Mouse (Mus musculus): ENCODE results near the gene Thrb.

Thrb gene

GRCm38 (mm10) chr14:17784207-17784806 is 124.2 kb downstream of the Thrb start:
- no peak for DNase-seq (ENCODE audit: low read depth, low spot score)

- no peak for DNase-seq (ENCODE audit: low read depth, low spot score)
These were observed 125.3 kb downstream of the Thrb start for GRCm38 (mm10) chr14:17785370-17785769.

DNA sequence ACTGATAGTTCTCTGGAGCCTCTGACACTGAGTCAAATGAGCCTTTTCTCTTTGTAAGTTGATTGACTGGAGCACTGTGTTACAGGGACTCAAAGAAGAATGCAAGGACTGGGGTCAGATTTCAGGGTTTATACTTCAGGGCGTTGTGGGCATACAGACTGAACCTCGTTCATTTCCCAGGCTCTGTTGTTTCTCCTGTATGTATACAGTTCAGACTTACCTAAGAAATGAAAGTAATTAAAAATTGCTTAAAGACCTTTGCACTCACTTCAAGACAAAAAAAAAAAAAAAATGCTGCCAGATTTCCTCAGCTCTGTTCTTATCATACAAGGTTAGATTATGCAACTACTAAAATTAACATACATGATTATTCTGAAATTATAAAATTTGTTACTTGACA is 126.2 kb downstream of the Thrb start:
- no peak for DNase-seq (ENCODE audit: low read depth, low spot score)

DNA sequence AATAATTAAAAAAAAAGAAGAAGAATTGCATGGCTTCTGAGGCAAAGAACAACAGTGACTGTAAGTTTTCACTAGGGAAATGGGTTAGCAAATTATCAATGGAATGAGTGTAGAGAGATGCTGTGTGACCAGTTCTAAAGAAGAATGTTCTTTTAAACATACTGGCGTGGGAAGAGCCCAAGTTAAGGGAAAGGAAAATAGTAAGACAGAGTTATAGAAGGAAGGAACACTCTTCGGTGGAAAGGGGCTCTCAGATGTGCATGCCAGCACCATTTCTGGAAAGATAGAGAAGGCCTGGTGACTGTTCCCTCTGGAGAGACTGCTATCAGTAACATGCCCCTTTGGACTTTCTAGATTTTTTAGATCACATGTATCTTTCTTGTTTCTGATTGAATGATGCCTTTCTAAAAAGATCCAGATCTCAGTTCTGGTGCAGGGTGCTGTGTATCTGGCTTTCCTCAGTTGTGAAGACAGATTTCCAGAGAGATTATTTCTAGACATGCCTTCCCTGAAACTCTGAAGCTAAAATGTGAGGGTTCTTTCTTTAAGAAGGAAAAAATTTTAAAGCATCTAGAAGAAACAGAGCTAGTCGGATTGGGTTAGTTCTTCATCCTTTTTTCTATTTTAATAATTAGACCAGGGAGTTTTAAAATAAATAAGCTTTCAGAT is 144.0 kb downstream of the Thrb start:
- no peak for DNase-seq (ENCODE audit: low read depth, low spot score)

- no peak for DNase-seq (ENCODE audit: low read depth, low spot score)
These were observed 151.0 kb downstream of the Thrb start for GRCm38 (mm10) chr14:17811051-17811450.

GRCm38 (mm10) chr14:17812414-17812813 is 152.4 kb downstream of the Thrb start:
- no peak for DNase-seq (ENCODE audit: low read depth, low spot score)

GRCm38 (mm10) chr14:17815103-17815502 is 155.0 kb downstream of the Thrb start:
- DNase-seq (ENCODE audit: low read depth, low spot score): no peak

DNA sequence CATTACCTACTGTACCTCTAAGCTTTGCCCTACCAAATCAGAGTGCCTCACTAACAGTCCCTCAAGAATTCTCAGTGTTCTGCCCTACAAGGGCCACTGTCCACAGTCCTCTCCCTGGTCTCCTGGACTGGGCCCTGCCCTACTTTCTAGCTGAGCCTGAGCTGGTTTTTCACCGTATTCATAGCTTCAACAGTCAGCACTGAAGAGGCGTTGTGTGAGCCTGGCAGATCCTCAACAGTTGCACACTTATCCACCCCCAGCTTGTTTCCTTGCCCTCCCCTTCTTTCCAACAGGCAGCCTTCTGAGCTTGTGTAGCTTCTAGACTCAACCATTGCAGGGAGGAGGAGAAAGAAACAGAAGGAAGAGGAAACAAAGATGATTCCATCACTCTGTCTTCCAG is 158.0 kb downstream of the Thrb start:
- no peak for DNase-seq (ENCODE audit: low read depth, low spot score)

- DNase-seq (ENCODE audit: low read depth, low spot score): no peak
These were observed 162.7 kb downstream of the Thrb start for GRCm38 (mm10) chr14:17822754-17823153.

DNA sequence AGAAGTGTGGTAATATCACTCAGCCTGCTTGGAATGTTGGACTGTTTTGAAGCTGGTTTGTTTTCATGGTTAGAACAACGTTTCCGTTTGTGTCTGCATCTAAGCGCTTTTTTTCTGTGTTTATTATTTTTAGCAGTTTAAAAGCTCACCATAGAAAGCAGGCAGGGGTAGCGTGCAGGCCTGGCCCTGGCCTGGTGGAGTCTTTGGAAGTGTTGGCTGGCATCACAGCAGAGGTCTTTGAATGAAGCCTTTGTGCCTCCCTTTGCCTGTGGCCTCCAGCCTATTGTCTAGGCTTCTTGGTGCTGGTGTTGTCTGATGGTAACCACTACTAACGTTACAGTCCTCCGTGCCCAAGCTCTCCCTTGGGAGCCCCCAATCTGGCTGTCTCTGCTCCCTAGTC is 167.3 kb downstream of the Thrb start:
- no peak for DNase-seq (ENCODE audit: low read depth, low spot score)

GRCm38 (mm10) chr14:17835738-17836137 is 175.7 kb downstream of the Thrb start:
- no peak for DNase-seq (ENCODE audit: low read depth, low spot score)

- no peak for DNase-seq (ENCODE audit: low read depth, low spot score)
These were observed 176.7 kb downstream of the Thrb start for GRCm38 (mm10) chr14:17836766-17837165.

DNA sequence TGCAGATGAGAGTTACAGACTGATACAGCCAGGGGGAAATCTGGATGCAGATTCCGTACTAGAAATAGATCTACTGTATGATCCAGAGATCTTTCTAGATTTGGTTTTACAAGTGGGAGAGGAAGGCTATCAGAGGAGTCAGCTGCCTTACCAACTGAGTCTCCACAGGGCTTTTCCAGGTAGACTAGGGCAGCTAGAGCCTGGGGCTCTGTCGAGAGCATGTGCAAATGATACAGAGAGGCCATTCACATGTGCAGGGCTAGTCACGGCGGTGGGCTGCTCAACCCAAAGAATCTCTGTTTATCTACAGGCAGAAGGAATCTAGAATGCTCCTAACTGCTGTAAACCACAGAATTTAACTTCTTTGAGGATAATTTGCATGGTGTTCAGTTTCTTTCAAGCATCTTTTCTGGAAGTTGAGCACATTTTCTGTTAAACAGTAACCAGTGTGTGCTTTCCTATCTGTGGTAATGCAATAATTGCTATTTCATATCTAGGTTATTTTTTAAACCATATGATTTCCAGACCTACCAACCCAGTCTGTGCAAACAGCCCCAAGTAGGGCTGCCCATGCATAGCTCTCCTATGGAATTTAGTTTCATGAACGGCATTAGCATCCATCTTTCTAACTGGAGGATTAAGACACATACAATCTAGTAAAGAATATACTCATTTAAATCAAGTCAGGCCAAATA is 185.1 kb downstream of the Thrb start:
- no peak for DNase-seq (ENCODE audit: low read depth, low spot score)

- DNase-seq (ENCODE audit: low read depth, low spot score): no peak
These were observed 185.8 kb downstream of the Thrb start for GRCm38 (mm10) chr14:17845871-17846270.

GRCm38 (mm10) chr14:17846700-17847099 is 186.6 kb downstream of the Thrb start:
- DNase-seq (ENCODE audit: low read depth, low spot score): no peak

DNA sequence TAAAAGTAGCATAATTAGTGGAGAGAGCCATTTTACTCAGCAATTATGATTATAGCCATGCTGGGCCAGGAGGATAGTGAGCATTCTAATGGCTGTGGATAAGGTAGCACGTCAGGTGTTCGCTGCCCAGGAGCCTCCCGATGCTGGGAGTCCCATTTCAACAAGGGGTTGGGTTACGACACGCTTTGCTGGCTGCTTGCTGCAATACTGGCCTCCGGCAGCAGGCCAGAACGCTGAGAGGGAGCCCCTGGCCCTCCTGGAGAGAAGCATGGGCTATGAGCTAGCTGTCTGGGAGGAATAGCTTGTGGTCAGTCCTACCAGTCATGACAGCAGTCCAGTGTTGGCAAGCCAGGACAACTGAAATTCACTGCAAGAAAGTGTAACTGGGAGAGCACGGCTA is 187.2 kb downstream of the Thrb start:
- DNase-seq (ENCODE audit: low read depth, low spot score): no peak

DNA sequence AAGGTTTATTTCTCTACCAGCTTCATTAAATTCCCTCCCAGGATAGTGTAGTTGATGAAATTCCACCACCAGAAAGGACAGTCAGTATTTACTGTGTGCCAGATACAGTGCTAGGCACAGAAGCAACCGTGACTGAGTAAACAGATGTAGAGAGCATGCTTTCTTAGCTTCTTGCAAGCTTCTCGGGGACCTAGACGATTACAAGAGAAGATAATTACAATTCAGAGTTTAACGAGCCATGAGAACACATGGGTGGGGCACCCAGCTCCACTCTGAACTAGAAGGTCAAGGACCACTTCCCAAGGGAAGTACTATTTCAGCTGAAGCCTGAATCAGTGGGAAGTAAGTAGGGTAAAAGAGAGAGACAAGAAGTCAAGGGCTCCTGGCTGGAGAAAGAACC is 190.3 kb downstream of the Thrb start:
- DNase-seq (ENCODE audit: low read depth, low spot score): no peak

- no peak for DNase-seq (ENCODE audit: low read depth, low spot score)
These were observed 192.2 kb downstream of the Thrb start for GRCm38 (mm10) chr14:17852236-17852635.

DNA sequence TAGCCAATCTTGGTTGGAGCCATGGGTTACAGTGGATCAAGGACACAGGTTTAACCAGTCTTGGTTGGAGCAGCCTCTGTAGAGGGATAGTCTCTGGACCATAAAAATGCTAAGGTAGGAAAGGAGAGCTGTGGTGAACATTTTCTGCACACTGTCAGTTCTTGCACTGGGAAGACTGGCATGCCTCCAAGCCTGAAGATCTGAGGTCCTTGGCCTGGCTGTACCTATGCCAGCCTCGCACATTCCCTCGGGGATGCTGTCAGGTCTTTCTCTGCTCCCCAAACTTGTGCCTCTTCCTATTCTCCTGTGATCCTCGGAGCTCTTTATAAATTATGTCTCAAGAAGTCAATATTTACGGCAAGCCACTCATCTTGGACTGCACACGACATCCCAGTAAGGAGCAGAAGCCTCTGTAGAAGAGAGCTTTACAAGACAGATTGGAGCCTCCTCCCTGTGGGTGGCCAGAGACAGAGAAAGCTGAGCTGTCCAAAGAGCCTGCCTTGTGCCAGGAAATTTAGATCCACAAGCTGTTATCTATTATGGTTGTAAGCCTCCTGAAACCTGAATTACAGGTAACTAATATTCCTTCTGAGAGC is 199.8 kb downstream of the Thrb start:
- no peak for DNase-seq (ENCODE audit: low read depth, low spot score)

GRCm38 (mm10) chr14:17862651-17863050 is 202.6 kb downstream of the Thrb start:
- no peak for DNase-seq (ENCODE audit: low read depth, low spot score)

GRCm38 (mm10) chr14:17863701-17864320 is 203.8 kb downstream of the Thrb start:
- DNase-seq (ENCODE audit: low read depth, low spot score): no peak

- no peak for DNase-seq (ENCODE audit: low read depth, low spot score)
These were observed 208.3 kb downstream of the Thrb start for GRCm38 (mm10) chr14:17868326-17868725.

Data from retina, adult 2 months (tissue).